Mouse (Mus musculus): ENCODE data around the gene Cntnap1. TPM values are rescaled to one million over a fixed set of nuclear protein-coding genes. Genes with fewer than 3 reads are reported as not detected.
A peak's percentile ranks its signal among the peaks of the same experiment; 100 is the strongest.

Cntnap1 gene
- total and polyA plus RNA-seq, 2 experiments from 2014 or later: 1.1 to 3.5 TPM

- H3K4me1 ChIP-seq (ENCODE audit: insufficient read depth): no peaks in the 10 kb centered on the region
- WGBS: 89% methylated on average over 2 of the region's 2 CpGs
These were observed 39.1 kb upstream of the Cntnap1 start for GRCm38 (mm10) chr11:101131187-101131586.

DNA sequence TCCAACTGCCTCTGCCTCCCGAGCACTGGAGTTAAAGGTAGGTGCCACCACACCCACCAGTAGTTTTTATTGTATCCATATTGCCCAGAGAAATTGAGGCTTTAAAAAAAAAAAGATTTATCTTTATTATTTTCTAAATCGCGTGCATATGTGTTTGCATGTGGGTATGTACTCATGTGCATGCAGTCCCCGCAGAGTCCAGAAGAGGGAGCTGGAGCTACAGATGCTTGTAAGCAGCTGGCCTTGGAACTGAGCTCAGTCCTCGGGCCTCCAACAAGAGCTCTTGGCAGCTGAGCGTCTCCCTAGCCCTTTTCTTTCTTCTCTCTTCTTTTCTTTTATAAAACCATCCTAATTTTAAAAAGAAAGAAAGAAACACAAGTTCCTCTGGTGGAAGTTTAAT is 38.6 kb upstream of the Cntnap1 start:
- Histone ChIP-seq H3K9me3 (ENCODE audit: low read length) (no peaks in the 10 kb centered on the region), H3K36me3 (ENCODE audit: insufficient read depth) (peaks cover under 1% of the 10 kb centered on the region; the same call in 1 of the 2 replicates), H3K9ac (no peak overlapping the region), H3K4me2 (ENCODE audit: low read depth) (no peak overlapping the region), H3K27ac (ENCODE audit: low read depth, low read length) (no peak overlapping the region), H3K27me3 (ENCODE audit: insufficient read depth, low read length) (no peaks in the 10 kb centered on the region), H3K4me3 (ENCODE audit: low read depth, low read length) (no peak overlapping the region), H3K4me1 (ENCODE audit: insufficient read depth) (no peaks in the 10 kb centered on the region)
- DNase-seq (peak; percentile 46), ATAC-seq (no peak)
- 81% methylated on average over 6 of the region's 6 CpGs for WGBS
- peak; percentile 55 for TF ChIP-seq CTCF (IDR thresholded peaks at IDR 0.05; ENCODE audit: low read depth)

More at GRCm38 (mm10) chr11:101131187-101131586, 39.1 kb upstream of the Cntnap1 start:
- Histone ChIP-seq H3K4me3 (ENCODE audit: low read depth, low read length) (no peak overlapping the region), H3K4me2 (ENCODE audit: low read depth) (no peak overlapping the region), H3K27ac (ENCODE audit: low read depth, low read length) (no peak overlapping the region), H3K36me3 (ENCODE audit: insufficient read depth) (peaks cover 5% of the 10 kb centered on the region), H3K9ac (no peak overlapping the region), H3K27me3 (ENCODE audit: insufficient read depth, low read length) (no peaks in the 10 kb centered on the region), H3K9me3 (ENCODE audit: low read length) (no peaks in the 10 kb centered on the region)
- TF ChIP-seq CTCF (IDR thresholded peaks at IDR 0.05; ENCODE audit: low read depth): no peak
- DNase-seq (peak; percentile 29), ATAC-seq (no peak)

DNA sequence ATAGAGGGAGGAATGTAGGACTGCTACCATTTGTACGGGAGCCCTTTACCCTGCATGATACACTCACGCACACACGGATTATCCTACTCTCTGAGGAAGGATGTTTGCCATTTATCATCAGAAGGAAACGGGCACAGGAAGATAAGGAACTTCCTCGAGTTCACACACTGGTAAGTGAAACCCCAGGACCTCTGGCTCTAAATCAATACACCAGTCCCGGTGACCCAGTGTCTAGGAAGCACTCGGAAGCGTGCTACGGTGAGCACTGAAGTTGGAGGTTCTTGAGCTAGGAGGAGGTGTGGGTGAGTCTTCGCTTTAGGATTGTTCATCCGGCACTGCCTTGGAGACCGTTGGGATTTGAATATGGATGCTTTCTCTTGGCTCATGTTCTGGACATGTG is 37.3 kb upstream of the Cntnap1 start:
- no peaks in the 10 kb centered on the region for H3K9me3 ChIP-seq (ENCODE audit: low read length)
- TF ChIP-seq CTCF (IDR thresholded peaks at IDR 0.05; ENCODE audit: low read depth): no peak
- H3K4me1 ChIP-seq (ENCODE audit: insufficient read depth): no peaks in the 10 kb centered on the region
- 79% methylated on average over 12 of the region's 12 CpGs for WGBS
- H3K27ac ChIP-seq (ENCODE audit: low read depth, low read length): no peak overlapping the region
- H3K4me2 ChIP-seq (ENCODE audit: low read depth): no peak overlapping the region
- DNase-seq (no peak), ATAC-seq (no peak)
- no peaks in the 10 kb centered on the region for H3K27me3 ChIP-seq (ENCODE audit: insufficient read depth, low read length)
- no peak overlapping the region for H3K4me3 ChIP-seq (ENCODE audit: low read depth, low read length)
- no peak overlapping the region for H3K9ac ChIP-seq
- no peaks in the 10 kb centered on the region for H3K36me3 ChIP-seq (ENCODE audit: insufficient read depth)

GRCm38 (mm10) chr11:101134217-101134865 is 36.0 kb upstream of the Cntnap1 start:
- DNase-seq (no peak), ATAC-seq (no peak)
- Histone ChIP-seq H3K9ac (no peak overlapping the region), H3K9me3 (ENCODE audit: low read length) (no peaks in the 10 kb centered on the region), H3K27ac (ENCODE audit: low read depth, low read length) (no peak overlapping the region), H3K27me3 (ENCODE audit: insufficient read depth, low read length) (no peaks in the 10 kb centered on the region), H3K4me2 (ENCODE audit: low read depth) (no peak overlapping the region), H3K4me3 (ENCODE audit: low read depth, low read length) (no peak overlapping the region), H3K36me3 (ENCODE audit: insufficient read depth) (no peaks in the 10 kb centered on the region), H3K4me1 (ENCODE audit: insufficient read depth) (no peaks in the 10 kb centered on the region)
- 67% methylated on average over 13 of the region's 13 CpGs for WGBS
- TF ChIP-seq CTCF (IDR thresholded peaks at IDR 0.05; ENCODE audit: low read depth): no peak

GRCm38 (mm10) chr11:101137000-101137399 is 33.3 kb upstream of the Cntnap1 start:
- no peaks in the 10 kb centered on the region for H3K27me3 ChIP-seq (ENCODE audit: insufficient read depth, low read length)
- no peak overlapping the region for H3K9ac ChIP-seq
- H3K4me2 ChIP-seq (ENCODE audit: low read depth): no peak overlapping the region
- WGBS: 72% methylated on average over 7 of the region's 7 CpGs
- ATAC-seq: no peak
- H3K4me1 ChIP-seq (ENCODE audit: insufficient read depth): no peaks in the 10 kb centered on the region
- H3K36me3 ChIP-seq (ENCODE audit: insufficient read depth): no peaks in the 10 kb centered on the region
- DNase-seq: no peak
- TF ChIP-seq CTCF (IDR thresholded peaks at IDR 0.05; ENCODE audit: low read depth): no peak
- H3K9me3 ChIP-seq (ENCODE audit: low read length): no peaks in the 10 kb centered on the region
- H3K4me3 ChIP-seq (ENCODE audit: low read depth, low read length): no peak overlapping the region
- no peak overlapping the region for H3K27ac ChIP-seq (ENCODE audit: low read depth, low read length)

DNA sequence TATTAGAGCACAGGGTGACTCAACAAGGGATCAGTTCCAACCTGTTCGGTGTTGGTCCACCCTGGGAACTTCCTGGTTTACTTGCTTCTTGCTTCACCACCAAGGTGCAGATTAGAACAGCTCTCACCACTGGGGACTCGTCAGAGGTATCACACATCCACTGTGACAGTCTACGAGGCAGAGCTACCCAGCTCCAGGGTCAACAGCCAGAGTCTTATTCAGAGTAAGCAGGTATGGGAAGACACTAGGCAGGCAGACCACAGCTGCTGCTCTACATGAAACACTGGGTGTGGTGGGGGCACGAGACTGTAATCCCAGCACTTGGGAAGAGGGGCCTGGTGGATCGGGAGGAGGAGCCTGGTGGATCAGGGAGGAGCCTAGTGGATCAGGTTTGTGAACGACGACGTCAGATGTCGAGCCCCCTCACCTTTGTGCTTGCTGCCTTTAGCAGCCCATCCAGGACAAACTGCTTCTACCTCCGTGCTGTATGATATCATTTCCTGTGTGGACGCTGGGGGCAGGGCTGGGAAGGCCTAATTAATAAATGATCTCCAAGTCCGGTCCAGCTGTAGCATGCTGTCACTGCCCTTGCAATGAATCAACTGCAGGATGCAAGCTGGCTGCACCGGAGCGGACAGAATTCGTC is 31.7 kb upstream of the Cntnap1 start:
- Histone ChIP-seq H3K9ac (no peak overlapping the region), H3K9me3 (ENCODE audit: low read length) (no peaks in the 10 kb centered on the region), H3K4me1 (ENCODE audit: insufficient read depth) (no peaks in the 10 kb centered on the region), H3K4me2 (ENCODE audit: low read depth) (no peak overlapping the region), H3K27me3 (ENCODE audit: insufficient read depth, low read length) (no peaks in the 10 kb centered on the region), H3K36me3 (ENCODE audit: insufficient read depth) (no peaks in the 10 kb centered on the region), H3K4me3 (ENCODE audit: low read depth, low read length) (no peak overlapping the region), H3K27ac (ENCODE audit: low read depth, low read length) (no peak overlapping the region)
- DNase-seq (no peak), ATAC-seq (peak; percentile 29)
- WGBS: 19% methylated on average over 15 of the region's 15 CpGs
- 0 out of 2 replicates have a peak, but pooled peaks have one; percentile 10 for TF ChIP-seq CTCF (IDR thresholded peaks at IDR 0.05; ENCODE audit: low read depth)

- 0 out of 2 replicates have a peak overlapping the region, but pooled peaks have one; percentile 45 for H3K27ac ChIP-seq (ENCODE audit: low read depth, low read length)
- no peaks in the 10 kb centered on the region for H3K27me3 ChIP-seq (ENCODE audit: insufficient read depth, low read length)
- H3K4me2 ChIP-seq (ENCODE audit: low read depth): peak overlapping the region; percentile 59
- no peak; the same call in 1 of the 2 replicates for ATAC-seq
- no peaks in the 10 kb centered on the region for H3K4me1 ChIP-seq (ENCODE audit: insufficient read depth)
- peak overlapping the region; percentile 35 for H3K4me3 ChIP-seq (ENCODE audit: low read depth, low read length)
- H3K9ac ChIP-seq: peak overlapping the region; percentile 51
- 0 out of 2 replicates have a peak, but pooled peaks have one; percentile 2 for TF ChIP-seq CTCF (IDR thresholded peaks at IDR 0.05; ENCODE audit: low read depth)
- H3K36me3 ChIP-seq (ENCODE audit: insufficient read depth): no peaks in the 10 kb centered on the region
- WGBS: 24% methylated on average over 27 of the region's 27 CpGs
- peak; percentile 71 for DNase-seq
- no peaks in the 10 kb centered on the region for H3K9me3 ChIP-seq (ENCODE audit: low read length)
These were observed 30.0 kb upstream of the Cntnap1 start for GRCm38 (mm10) chr11:101140164-101140819.
